Mouse (Mus musculus) midbrain, embryonic 12.5 days (tissue): Measurements from ENCODE around the gene Cars2. TPM values are rescaled to one million over a fixed set of nuclear protein-coding genes. Genes with fewer than 3 reads are reported as not detected.
"Not testable (repeated sequence)": the region's sequence is repeated elsewhere in the genome, so short reads cannot be mapped to it uniquely, and the experiment has no call there.

Source experiments
- ATAC-seq: fragments of 200-750 bp; cut with Nextera tagmentation; 2 replicates; pipeline ENCODE4 v1.8.0; 2017; ENCODE audit warnings: low read depth, moderate TSS enrichment, moderate library complexity; ENCODE audit not compliant: low FRiP score
- H3K27ac ChIP-seq: fragments of 300-500 bp; sonication (generic); replicated peaks from 2 replicates; pipeline ENCODE4 v1.5.1; 2016; ENCODE audit warnings: mild to moderate bottlenecking
- H3K27me3 ChIP-seq: fragments of 300-500 bp; sonication (generic); 2 replicates; pipeline ENCODE4 v1.6.1; 2016; ENCODE audit warnings: mild to moderate bottlenecking
- H3K36me3 ChIP-seq: fragments of 300-500 bp; sonication (generic); 2 replicates; pipeline ENCODE4 v1.6.1; 2016
- H3K4me1 ChIP-seq: fragments of 300-500 bp; sonication (generic); 2 replicates; pipeline ENCODE4 v1.6.1; 2016
- H3K4me2 ChIP-seq: fragments of 300-500 bp; sonication (generic); replicated peaks from 2 replicates; pipeline ENCODE4 v1.6.1; 2016; ENCODE audit warnings: mild to moderate bottlenecking, moderate library complexity
- H3K4me3 ChIP-seq: fragments of 300-500 bp; sonication (generic); 2 replicates; pipeline ENCODE4 v1.5.1; 2016; ENCODE audit warnings: mild to moderate bottlenecking
- H3K9ac ChIP-seq: fragments of 300-500 bp; sonication (generic); replicated peaks from 2 replicates; pipeline ENCODE4 v1.6.1; 2016; ENCODE audit warnings: mild to moderate bottlenecking, moderate library complexity
- H3K9me3 ChIP-seq: fragments of 300-500 bp; sonication (generic); 2 replicates; pipeline ENCODE4 v1.6.1; 2016; ENCODE audit warnings: mild to moderate bottlenecking
- WGBS: fragments of 180-500 bp; shearing (Covaris S2); methylation state at CpG from one replicate; pipeline ENCODE4 v1.1.7; 2016; 5-methylcytosine and 5-hydroxymethylcytosine counted together
- polyA plus RNA-seq: library from polyadenylated mRNA; unstranded; fragments of >200 nt; fragmentation: Nextera tagmentation; extraction: Ambion mirVana; gene quantifications from 2 replicates; pipeline ENCODE4 v1.2.1, GENCODE M21; 2016

The Cars2 gene
- polyA plus RNA-seq, 1 experiment from 2014 or later: 20.9 TPM

GRCm38 (mm10) chr8:11554799-11555719, 4.5 kb upstream of the Cars2 start, which contains the start of gene Ing1:
TSS of gene Ing1 (plus strand) at chr8:11555571.
- ATAC-seq: peak; percentile 83
- peaks cover 32% of the 10 kb centered on the region for H3K4me1 ChIP-seq
- H3K4me2 ChIP-seq: peak within 1 kb of the TSS; percentile 75
- no peaks in the 10 kb centered on the region for H3K9me3 ChIP-seq
- H3K9ac ChIP-seq: peak within 1 kb of the TSS; percentile 98
- 1% methylated on average over 51 of the region's 52 CpGs for WGBS
- peak within 1 kb of the TSS; percentile 77 for H3K4me3 ChIP-seq
- H3K27me3 ChIP-seq: no peaks in the 10 kb centered on the region
- H3K36me3 ChIP-seq: no peaks in the 10 kb centered on the region
- peak within 1 kb of the TSS; percentile 100 for H3K27ac ChIP-seq

GRCm38 (mm10) chr8:11552390-11552789, 1.8 kb upstream of the Cars2 start:
- Histone ChIP-seq H3K4me3 (no peak overlapping the region), H3K36me3 (no peaks in the 10 kb centered on the region), H3K4me2 (no peak overlapping the region), H3K9ac (no peak overlapping the region), H3K4me1 (peaks cover 27% of the 10 kb centered on the region), H3K9me3 (no peaks in the 10 kb centered on the region), H3K27ac (no peak overlapping the region), H3K27me3 (no peaks in the 10 kb centered on the region)
- no peak for ATAC-seq
- WGBS: 86% methylated on average over 10 of the region's 10 CpGs

DNA sequence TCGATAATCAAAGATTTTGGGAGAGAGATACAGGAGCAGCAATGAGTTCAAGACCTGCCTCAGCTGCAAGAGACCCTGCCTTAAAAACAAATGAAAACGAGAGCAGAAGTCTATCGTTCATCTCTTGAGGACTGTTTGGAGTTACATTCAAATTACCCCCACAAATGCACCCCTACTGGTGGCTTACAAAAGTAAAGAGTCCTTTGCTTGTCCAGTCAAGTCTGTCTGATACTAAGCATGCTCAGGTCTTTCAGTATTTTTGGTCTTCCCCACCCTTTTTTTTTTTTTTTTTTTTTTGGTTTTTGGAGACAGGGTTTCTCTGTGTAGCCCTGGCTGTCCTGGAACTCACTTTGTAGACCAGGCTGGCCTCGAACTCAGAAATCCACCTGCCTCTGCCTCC, 914 bp upstream of the Cars2 start:
- not testable (repeated sequence) for ATAC-seq, H3K27me3 ChIP-seq, H3K4me2 ChIP-seq, H3K9ac ChIP-seq, H3K4me3 ChIP-seq, H3K9me3 ChIP-seq, H3K36me3 ChIP-seq, H3K27ac ChIP-seq
- H3K4me1 ChIP-seq: peaks cover 27% of the 10 kb centered on the region
- 83% methylated on average over 4 of the region's 4 CpGs for WGBS

- ATAC-seq: no peak
- H3K27me3 ChIP-seq: no peaks in the 10 kb centered on the region
- WGBS: 15% methylated on average over 7 of the region's 7 CpGs
- peaks cover 5% of the 10 kb centered on the region; the same call in 1 of the 2 replicates for H3K36me3 ChIP-seq
- H3K9me3 ChIP-seq: no peaks in the 10 kb centered on the region
- peak overlapping the region; percentile 73 for H3K4me3 ChIP-seq
- H3K9ac ChIP-seq: no peak overlapping the region
- H3K27ac ChIP-seq: no peak overlapping the region
- peaks cover 25% of the 10 kb centered on the region for H3K4me1 ChIP-seq
- H3K4me2 ChIP-seq: peak overlapping the region; percentile 80
Measured at GRCm38 (mm10) chr8:11549706-11550105, 877 bp downstream of the Cars2 start.

- WGBS: 59% methylated on average over 6 of the region's 6 CpGs
- ATAC-seq: no peak
- no peak overlapping the region for H3K4me3 ChIP-seq
- H3K27me3 ChIP-seq: no peaks in the 10 kb centered on the region
- no peak overlapping the region for H3K9ac ChIP-seq
- H3K4me2 ChIP-seq: no peak overlapping the region
- peaks cover 10% of the 10 kb centered on the region for H3K36me3 ChIP-seq
- H3K27ac ChIP-seq: no peak overlapping the region
- H3K9me3 ChIP-seq: no peaks in the 10 kb centered on the region
- H3K4me1 ChIP-seq: peaks cover 13% of the 10 kb centered on the region
Measured at GRCm38 (mm10) chr8:11547063-11547462, 3.5 kb downstream of the Cars2 start.

GRCm38 (mm10) chr8:11544386-11544785, 6.2 kb downstream of the Cars2 start:
- Histone ChIP-seq H3K27me3 (no peaks in the 10 kb centered on the region), H3K9ac (no peak overlapping the region), H3K27ac (no peak overlapping the region), H3K4me1 (no peaks in the 10 kb centered on the region), H3K4me2 (no peak overlapping the region), H3K36me3 (peaks cover 32% of the 10 kb centered on the region), H3K9me3 (no peaks in the 10 kb centered on the region), H3K4me3 (no peak overlapping the region)
- no peak for ATAC-seq
- WGBS: 41% methylated on average over 3 of the region's 3 CpGs

DNA sequence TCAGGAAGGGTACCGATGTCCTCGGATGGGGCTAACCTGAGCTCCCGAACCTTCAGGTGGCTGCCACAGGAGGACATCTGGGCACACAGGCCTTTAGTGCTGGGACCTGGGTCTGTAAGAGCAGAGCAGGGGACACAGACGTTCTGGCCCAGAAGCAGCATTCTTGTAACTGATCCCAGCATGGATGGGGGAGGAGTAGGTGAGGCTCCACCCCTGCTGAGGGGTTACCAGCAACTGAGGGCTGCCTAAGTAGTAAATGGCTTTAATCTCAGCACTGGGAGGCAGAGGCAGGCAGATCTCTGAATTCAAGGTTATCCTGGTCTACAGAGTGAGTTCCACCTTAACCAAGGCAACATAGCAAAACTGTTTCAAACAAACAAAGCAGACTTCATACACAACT, 7.7 kb downstream of the Cars2 start:
- Histone ChIP-seq H3K36me3 (peaks cover 44% of the 10 kb centered on the region), H3K9ac (no peak overlapping the region), H3K9me3 (no peaks in the 10 kb centered on the region), H3K4me2 (no peak overlapping the region), H3K4me1 (no peaks in the 10 kb centered on the region), H3K27me3 (no peaks in the 10 kb centered on the region), H3K27ac (no peak overlapping the region), H3K4me3 (no peak overlapping the region)
- no peak for ATAC-seq
- 88% methylated on average over 4 of the region's 4 CpGs for WGBS

- 94% methylated on average over 12 of the region's 12 CpGs for WGBS
- peaks cover 43% of the 10 kb centered on the region for H3K36me3 ChIP-seq
- H3K27ac ChIP-seq: no peak overlapping the region
- H3K9me3 ChIP-seq: no peaks in the 10 kb centered on the region
- no peaks in the 10 kb centered on the region for H3K27me3 ChIP-seq
- no peak overlapping the region for H3K9ac ChIP-seq
- no peak overlapping the region for H3K4me2 ChIP-seq
- no peak overlapping the region for H3K4me3 ChIP-seq
- no peak for ATAC-seq
- no peaks in the 10 kb centered on the region for H3K4me1 ChIP-seq
Measured at GRCm38 (mm10) chr8:11542031-11542430, 8.6 kb downstream of the Cars2 start.

GRCm38 (mm10) chr8:11540182-11540581, 10.4 kb downstream of the Cars2 start:
- Histone ChIP-seq H3K4me2 (no peak overlapping the region), H3K27ac (no peak overlapping the region), H3K9me3 (no peaks in the 10 kb centered on the region), H3K4me3 (no peak overlapping the region), H3K27me3 (no peaks in the 10 kb centered on the region), H3K9ac (no peak overlapping the region), H3K4me1 (peaks cover under 1% of the 10 kb centered on the region; the same call in 1 of the 2 replicates), H3K36me3 (peaks cover 40% of the 10 kb centered on the region)
- ATAC-seq: no peak
- 95% methylated on average over 8 of the region's 8 CpGs for WGBS

DNA sequence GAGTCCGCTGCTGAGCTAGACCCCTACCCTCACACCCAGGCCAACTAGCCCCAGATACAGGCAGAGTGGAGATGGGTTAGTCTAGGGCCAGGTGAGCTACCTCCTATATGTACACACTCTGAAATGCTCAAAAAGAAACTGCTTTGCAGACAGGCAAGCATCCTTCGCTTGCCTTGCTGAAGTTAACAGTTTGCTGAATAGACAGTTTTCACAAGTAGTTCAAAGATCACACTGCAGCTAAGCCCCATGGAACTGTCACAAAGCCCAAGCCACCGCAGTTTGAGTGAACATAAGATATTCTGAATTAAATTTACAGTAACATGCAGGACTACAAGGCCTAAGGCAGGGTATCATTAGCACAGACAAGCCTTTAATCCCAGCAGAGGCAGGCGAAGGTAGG, 11.5 kb downstream of the Cars2 start:
- no peak overlapping the region for H3K4me3 ChIP-seq
- no peaks in the 10 kb centered on the region for H3K9me3 ChIP-seq
- peaks cover 12% of the 10 kb centered on the region for H3K4me1 ChIP-seq
- no peak overlapping the region for H3K4me2 ChIP-seq
- ATAC-seq: no peak
- no peak overlapping the region for H3K9ac ChIP-seq
- 88% methylated on average over 4 of the region's 4 CpGs for WGBS
- H3K27ac ChIP-seq: no peak overlapping the region
- H3K27me3 ChIP-seq: no peaks in the 10 kb centered on the region
- H3K36me3 ChIP-seq: peaks cover 40% of the 10 kb centered on the region

DNA sequence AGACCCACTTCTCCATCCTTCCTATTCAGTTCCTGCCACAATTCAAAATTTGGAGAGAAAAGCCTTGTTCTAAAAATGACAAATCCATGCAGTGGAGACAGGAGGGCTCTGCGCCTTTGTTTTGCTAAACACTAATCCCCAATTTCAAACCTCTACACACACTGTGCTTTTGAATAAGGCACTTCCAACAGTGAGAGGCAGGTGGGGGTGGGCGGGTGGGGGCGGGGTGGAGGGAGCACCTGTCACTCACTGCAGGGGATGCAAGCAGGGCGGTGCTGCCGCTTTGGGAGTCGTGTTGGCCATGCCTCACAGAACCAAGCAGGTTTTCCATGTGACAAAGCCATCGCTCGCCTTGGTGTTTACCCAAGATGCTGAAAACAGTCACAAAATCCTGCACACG, 16.1 kb downstream of the Cars2 start:
- H3K27ac ChIP-seq: no peak overlapping the region
- no peak overlapping the region for H3K9ac ChIP-seq
- H3K4me3 ChIP-seq: no peak overlapping the region
- peaks cover 14% of the 10 kb centered on the region for H3K4me1 ChIP-seq
- WGBS: 13% methylated on average over 9 of the region's 9 CpGs
- H3K27me3 ChIP-seq: no peaks in the 10 kb centered on the region
- ATAC-seq: peak; percentile 60; the same call in 1 of the 2 replicates
- no peak overlapping the region for H3K4me2 ChIP-seq
- peaks cover 30% of the 10 kb centered on the region for H3K36me3 ChIP-seq
- no peaks in the 10 kb centered on the region for H3K9me3 ChIP-seq

DNA sequence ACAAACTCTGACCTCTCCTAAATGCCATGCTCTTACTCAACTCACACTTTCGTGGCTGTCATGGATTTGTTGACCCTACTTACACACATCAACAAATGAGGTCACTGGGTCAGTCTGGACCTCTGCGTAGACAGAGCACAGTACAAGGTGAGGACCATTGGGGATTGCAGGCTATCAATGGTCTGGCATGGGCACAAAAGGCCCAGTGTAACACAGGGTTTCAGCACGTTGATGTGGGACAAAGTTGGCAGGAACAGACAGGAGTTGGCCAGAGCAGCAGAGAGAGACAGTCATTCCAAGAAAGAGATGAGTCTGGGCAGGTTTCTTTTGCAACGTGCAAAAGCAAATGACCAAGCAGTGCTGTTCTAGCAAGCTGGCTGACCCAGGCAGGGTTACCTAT, 19.7 kb downstream of the Cars2 start:
- H3K4me3 ChIP-seq: no peak overlapping the region
- H3K36me3 ChIP-seq: peaks cover 17% of the 10 kb centered on the region
- H3K9ac ChIP-seq: no peak overlapping the region
- no peak overlapping the region for H3K27ac ChIP-seq
- no peak for ATAC-seq
- H3K27me3 ChIP-seq: no peaks in the 10 kb centered on the region
- peaks cover 14% of the 10 kb centered on the region for H3K4me1 ChIP-seq
- no peaks in the 10 kb centered on the region for H3K9me3 ChIP-seq
- H3K4me2 ChIP-seq: no peak overlapping the region
- WGBS: 63% methylated on average over 4 of the region's 4 CpGs
